Mouse (Mus musculus) heart, postnatal 0 days (tissue): Measurements from ENCODE around the gene Gm21954. TPM values are rescaled to one million over a fixed set of nuclear protein-coding genes. Genes with fewer than 3 reads are reported as not detected.
A peak's percentile ranks its signal among the peaks of the same experiment; 100 is the strongest.

Experiments
- ATAC-seq: fragments of 200-750 bp; cut with Nextera tagmentation; 2 replicates; pipeline ENCODE4 v1.8.0; 2017; ENCODE audit warnings: low read depth, moderate number of reproducible peaks, moderate library complexity; ENCODE audit not compliant: insufficient read depth
- DNase-seq: peaks from one replicate; pipeline ENCODE4 v3.0.0-alpha.2; 2016; ENCODE audit warnings: low spot score
- H3K27ac ChIP-seq: fragments of 300-500 bp; sonication (generic); 2 replicates; pipeline ENCODE4 v1.5.1; 2014; ENCODE audit warnings: low read depth, mild to moderate bottlenecking
- H3K27me3 ChIP-seq: fragments of 300-500 bp; sonication (generic); 2 replicates; pipeline ENCODE4 v1.6.1; 2014; ENCODE audit warnings: low read length, mixed read lengths; ENCODE audit not compliant: control insufficient read depth, insufficient read depth
- H3K36me3 ChIP-seq: fragments of 300-500 bp; sonication (generic); replicated peaks from 2 replicates; pipeline ENCODE4 v1.6.1; 2014; ENCODE audit warnings: low read length, mixed read lengths; ENCODE audit not compliant: control insufficient read depth, insufficient read depth
- H3K4me1 ChIP-seq: fragments of 300-500 bp; sonication (generic); 2 replicates; pipeline ENCODE4 v1.6.1; 2014; ENCODE audit warnings: antibody characterized with exemption; ENCODE audit not compliant: control insufficient read depth, insufficient read depth
- H3K4me2 ChIP-seq: fragments of 300-500 bp; sonication (generic); 2 replicates; pipeline ENCODE4 v1.6.1; 2014; ENCODE audit warnings: low read depth, mild to moderate bottlenecking, low read length, moderate library complexity
- H3K4me3 ChIP-seq: fragments of 300-500 bp; sonication (generic); 2 replicates; pipeline ENCODE4 v1.5.1; 2014; ENCODE audit warnings: low read depth, low read length
- H3K9ac ChIP-seq: fragments of 300-500 bp; sonication (generic); replicated peaks from 2 replicates; pipeline ENCODE4 v1.6.1; 2014; ENCODE audit warnings: low read depth, low read length, mixed read lengths
- H3K9me3 ChIP-seq: fragments of 300-500 bp; sonication (generic); replicated peaks from 2 replicates; pipeline ENCODE4 v1.6.1; 2016; ENCODE audit warnings: low read length; ENCODE audit not compliant: control insufficient read depth
- CTCF ChIP-seq: IDR thresholded peaks from 2 replicates; pipeline ENCODE4 v1.5.1; 2016; ENCODE audit warnings: antibody characterized with exemption, control low read depth, low read depth
- EP300 ChIP-seq: IDR thresholded peaks from 2 replicates; pipeline ENCODE4 v1.6.1; 2016; ENCODE audit warnings: antibody characterized with exemption, low read depth
- WGBS: fragments of 180-500 bp; shearing (Covaris S2); extraction: QIAGEN DNeasy Blood & Tissue Kit; methylation state at CpG from one replicate; pipeline ENCODE4 v1.1.7; 2014; 5-methylcytosine and 5-hydroxymethylcytosine counted together
- polyA plus RNA-seq: library from polyadenylated mRNA; unstranded; fragments of >200 nt; fragmentation: Nextera tagmentation; extraction: Ambion mirVana; gene quantifications from 2 replicates; pipeline ENCODE4 v1.2.1, GENCODE M21; 2015
- total RNA-seq: library from RNA; depleted of rRNA; stranded (reverse); fragments of >200 nt; gene quantifications from 2 replicates; pipeline ENCODE4 v1.2.3, GENCODE M21; 2014; ENCODE audit warnings: low replicate concordance

Gene Gm21954
- total and polyA plus RNA-seq, 2 experiments from 2014 or later = not detected

DNA sequence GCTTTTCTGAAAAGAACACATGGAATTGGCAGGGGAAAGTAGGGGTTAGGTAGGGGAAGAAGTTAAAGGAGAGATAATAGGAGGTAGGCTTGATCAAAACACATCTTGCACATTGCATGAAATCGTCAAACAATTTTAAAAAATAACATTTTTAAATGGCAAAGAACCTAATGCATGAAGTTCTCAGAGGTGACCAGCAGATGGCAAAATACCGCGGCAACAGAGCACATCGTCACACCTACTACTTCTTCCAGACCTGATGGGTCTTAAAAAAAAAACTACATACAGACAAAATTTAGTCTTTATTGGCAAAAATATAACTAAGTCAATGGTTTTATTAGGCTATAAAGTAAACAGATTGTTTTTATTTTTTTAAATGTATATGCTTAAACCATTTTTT lies 22.3 kb upstream of the Gm21954 start:
- Histone ChIP-seq H3K4me3 (no peak overlapping the region), H3K36me3 (no peaks in the 10 kb centered on the region), H3K27ac (no peak overlapping the region), H3K27me3 (no peaks in the 10 kb centered on the region), H3K9me3 (no peaks in the 10 kb centered on the region), H3K9ac (no peak overlapping the region), H3K4me2 (no peak overlapping the region), H3K4me1 (no peaks in the 10 kb centered on the region)
- peak; percentile 52 for TF ChIP-seq CTCF
- no peak for TF ChIP-seq EP300
- WGBS = 38% methylated on average over 4 of the region's 4 CpGs
- DNase-seq (peak; percentile 27), ATAC-seq (no peak)

DNA sequence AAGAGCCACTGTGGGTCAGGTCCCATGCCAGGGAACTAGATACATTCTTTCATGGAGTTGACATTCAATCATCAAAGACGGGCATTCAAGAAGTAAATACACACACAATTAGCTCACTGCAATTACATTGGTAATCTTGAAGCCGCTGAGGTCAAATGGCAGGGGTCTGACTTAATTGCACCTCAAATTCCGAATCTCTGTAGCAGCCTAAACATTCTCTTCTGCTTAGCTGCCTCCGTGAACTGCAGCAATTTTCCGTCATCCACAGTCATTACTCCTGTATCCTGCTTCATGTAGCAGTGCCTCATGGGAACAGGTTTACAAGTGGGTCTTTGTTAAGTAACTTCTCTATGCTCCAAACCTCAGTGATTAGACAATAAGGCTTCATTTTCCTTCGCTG lies 20.0 kb upstream of the Gm21954 start:
- TF ChIP-seq CTCF (no peak), EP300 (no peak)
- DNase-seq (no peak), ATAC-seq (no peak)
- H3K4me1 ChIP-seq = no peaks in the 10 kb centered on the region
- WGBS = 63% methylated on average over 6 of the region's 6 CpGs
- H3K4me3 ChIP-seq = no peak overlapping the region
- H3K27me3 ChIP-seq = no peaks in the 10 kb centered on the region
- H3K27ac ChIP-seq = no peak overlapping the region
- no peak overlapping the region for H3K4me2 ChIP-seq
- no peak overlapping the region for H3K9ac ChIP-seq
- H3K36me3 ChIP-seq = no peaks in the 10 kb centered on the region
- H3K9me3 ChIP-seq = no peaks in the 10 kb centered on the region

DNA sequence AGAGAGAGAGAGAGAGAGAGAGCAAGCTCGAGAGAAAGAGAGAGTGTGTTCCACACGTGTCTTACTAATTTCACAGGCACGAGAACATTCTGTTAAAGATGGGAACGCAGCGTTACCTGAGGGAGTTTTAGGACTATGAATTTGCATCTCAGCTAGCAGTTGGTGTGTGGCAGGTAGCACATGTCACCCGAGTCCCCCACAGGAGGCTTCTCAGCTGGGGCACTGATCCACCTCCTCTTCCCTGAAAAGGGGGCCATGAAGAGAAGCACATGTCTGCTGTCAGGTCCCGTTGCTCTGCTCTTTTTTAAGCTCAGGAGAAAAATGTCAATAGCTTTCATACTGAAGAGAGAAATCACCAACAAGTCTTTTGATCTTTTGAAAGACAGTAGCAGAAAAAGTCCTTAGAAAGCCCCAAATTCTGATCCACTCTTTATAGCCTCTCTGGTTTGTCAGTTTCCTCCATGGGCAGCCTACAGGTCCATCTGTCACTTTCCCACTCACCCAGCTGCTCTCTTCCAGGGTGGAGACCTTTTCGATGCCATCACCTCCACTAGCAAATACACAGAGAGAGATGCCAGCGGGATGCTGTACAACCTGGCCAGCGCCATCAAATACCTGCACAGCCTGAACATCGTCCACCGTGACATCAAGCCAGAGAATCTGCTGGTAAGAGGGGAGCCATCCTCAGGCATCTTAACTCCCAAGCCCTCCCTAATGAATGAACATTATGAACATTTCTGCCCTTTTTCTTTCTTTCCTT lies 17.4 kb upstream of the Gm21954 start:
- H3K27me3 ChIP-seq = no peaks in the 10 kb centered on the region
- no peaks in the 10 kb centered on the region for H3K36me3 ChIP-seq
- no peak for TF ChIP-seq EP300
- TF ChIP-seq CTCF = no peak
- no peak for ATAC-seq
- no peak overlapping the region for H3K4me3 ChIP-seq
- no peak overlapping the region for H3K9ac ChIP-seq
- no peaks in the 10 kb centered on the region for H3K9me3 ChIP-seq
- no peaks in the 10 kb centered on the region for H3K4me1 ChIP-seq
- H3K4me2 ChIP-seq = no peak overlapping the region
- H3K27ac ChIP-seq = no peak overlapping the region
- WGBS = 65% methylated on average over 12 of the region's 12 CpGs
- no peak for DNase-seq

DNA sequence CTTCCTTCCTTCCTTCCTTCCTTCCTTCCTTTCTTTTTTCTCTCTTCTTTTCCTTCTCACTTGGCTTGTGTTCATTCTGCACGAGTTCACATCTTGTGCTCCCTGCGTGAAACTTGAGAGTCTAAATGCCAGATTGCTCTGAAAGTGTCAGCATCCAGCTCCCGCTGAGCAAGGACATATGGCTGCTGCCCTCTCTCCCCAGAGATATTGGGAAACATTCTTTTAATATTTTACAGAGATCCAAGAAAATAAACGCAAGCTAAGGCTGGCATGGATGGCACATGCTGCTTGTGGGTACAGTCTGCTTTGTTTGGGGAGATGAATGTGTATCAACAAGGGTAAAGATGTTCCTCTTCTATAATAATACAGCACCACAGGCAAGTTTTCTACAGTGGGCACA lies 11.3 kb upstream of the Gm21954 start:
- TF ChIP-seq CTCF (no peak), EP300 (no peak)
- Histone ChIP-seq H3K9me3 (no peaks in the 10 kb centered on the region), H3K4me3 (no peak overlapping the region), H3K9ac (no peak overlapping the region), H3K4me2 (no peak overlapping the region), H3K4me1 (no peaks in the 10 kb centered on the region), H3K27me3 (no peaks in the 10 kb centered on the region), H3K27ac (no peak overlapping the region), H3K36me3 (no peaks in the 10 kb centered on the region)
- ATAC-seq = no peak
- no peak for DNase-seq
- 40% methylated on average over 4 of the region's 4 CpGs for WGBS

DNA sequence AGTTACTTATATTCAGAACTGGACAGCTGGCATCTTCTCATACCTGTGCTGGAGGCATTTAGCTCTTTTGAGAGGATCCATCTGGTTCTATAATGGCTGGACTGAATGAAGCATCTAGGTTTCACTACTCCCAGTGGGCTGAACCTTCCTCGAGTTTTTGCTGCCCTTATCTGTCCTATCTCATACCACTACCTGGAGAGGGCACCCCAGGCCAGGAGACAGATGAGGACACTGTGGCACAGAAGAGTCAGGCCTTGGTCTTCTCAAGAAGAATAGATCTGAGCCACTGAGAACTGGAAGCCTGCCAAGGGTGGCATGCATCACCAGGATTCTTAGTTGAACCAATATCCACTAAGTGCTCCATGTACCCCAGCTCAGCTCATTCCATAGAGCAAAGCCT lies 9.1 kb upstream of the Gm21954 start:
- no peaks in the 10 kb centered on the region for H3K27me3 ChIP-seq
- no peak for ATAC-seq
- H3K4me3 ChIP-seq = no peak overlapping the region
- no peak for DNase-seq
- H3K9ac ChIP-seq = no peak overlapping the region
- H3K9me3 ChIP-seq = no peaks in the 10 kb centered on the region
- no peak overlapping the region for H3K4me2 ChIP-seq
- H3K36me3 ChIP-seq = no peaks in the 10 kb centered on the region
- WGBS = 42% methylated on average over 1 of the region's 1 CpGs
- H3K4me1 ChIP-seq = no peaks in the 10 kb centered on the region
- no peak for TF ChIP-seq CTCF
- no peak for TF ChIP-seq EP300
- H3K27ac ChIP-seq = no peak overlapping the region

DNA sequence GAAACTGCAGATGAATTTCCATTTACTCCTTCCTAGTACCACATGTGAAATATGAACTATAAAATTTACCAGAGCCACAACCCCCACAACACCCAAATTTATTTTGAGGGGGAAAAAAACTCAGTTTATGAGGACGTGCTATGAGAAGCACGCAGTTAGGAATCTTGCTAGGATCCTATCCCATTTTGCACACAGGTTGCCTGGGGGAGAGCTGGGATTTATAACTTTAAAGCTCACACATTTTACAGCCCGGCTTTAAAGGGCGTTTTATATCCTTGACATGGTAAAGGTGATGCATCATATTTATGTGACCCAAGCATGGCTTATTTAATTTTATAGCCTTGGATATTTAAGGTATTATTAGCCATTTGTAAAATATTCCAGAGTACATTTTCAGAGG lies 7.3 kb upstream of the Gm21954 start:
- TF ChIP-seq EP300 (no peak), CTCF (no peak)
- H3K9ac ChIP-seq = no peak overlapping the region
- 90% methylated on average over 4 of the region's 4 CpGs for WGBS

More for the DNA sequence above, 7.3 kb upstream of the Gm21954 start:
- Histone ChIP-seq H3K27me3 (no peaks in the 10 kb centered on the region), H3K4me2 (no peak overlapping the region), H3K4me1 (no peaks in the 10 kb centered on the region), H3K27ac (no peak overlapping the region), H3K4me3 (no peak overlapping the region), H3K9me3 (no peaks in the 10 kb centered on the region), H3K36me3 (no peaks in the 10 kb centered on the region)
- DNase-seq (no peak), ATAC-seq (no peak)
